Mouse (Mus musculus): ENCODE measurements at regions not wholly inside any gene's neighbourhood (a gene's known extent, or its start where the extent isn't known, plus 50 kb on each side); places are given as distances from the start of the nearest gene placed in this dataset.
"Not testable (repeated sequence)": the region's sequence is repeated elsewhere in the genome, so short reads cannot be mapped to it uniquely, and the experiment has no call there.

GRCm38 (mm10) chr11:20390622-20391021 is 58.1 kb upstream of the Slc1a4 start:
- H3K4me3 ChIP-seq, result no peak overlapping the region
- H3K27ac ChIP-seq (replicated peaks), result no peak overlapping the region
- no peak overlapping the region for H3K9ac ChIP-seq (replicated peaks)
- peaks cover 9% of the 10 kb centered on the region; the same call in 1 of the 2 replicates for H3K9me3 ChIP-seq
- WGBS, result 80% methylated on average over 3 of the region's 3 CpGs
- no peaks in the 10 kb centered on the region for H3K4me1 ChIP-seq
- H3K4me2 ChIP-seq (replicated peaks), result no peak overlapping the region
- H3K27me3 ChIP-seq, result no peaks in the 10 kb centered on the region
- no peak for ATAC-seq (replicated peaks)
- no peaks in the 10 kb centered on the region for H3K36me3 ChIP-seq

DNA sequence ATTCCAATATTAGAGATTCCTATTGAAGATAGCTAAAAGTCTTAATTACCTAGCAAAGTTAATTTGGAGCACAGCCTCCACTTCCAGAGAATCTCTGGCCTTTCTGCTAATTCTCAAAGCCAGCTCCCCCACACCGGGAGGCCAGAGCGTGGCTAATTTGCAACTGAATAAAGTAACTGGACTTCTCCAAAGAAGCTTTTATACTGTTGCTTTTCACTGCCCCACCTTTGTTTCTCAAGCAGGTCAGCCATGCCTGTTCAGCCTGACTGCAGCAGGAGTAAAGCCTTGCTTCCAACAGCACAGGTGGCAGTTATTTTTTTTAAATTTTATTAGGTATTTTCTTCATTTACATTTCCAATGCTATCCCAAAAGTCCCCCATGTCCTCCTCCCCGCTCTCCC is 60.8 kb upstream of the Slc1a4 start:
- H3K9ac ChIP-seq (replicated peaks), result not testable (repeated sequence)

GRCm38 (mm10) chr11:20393807-20394206 is 61.3 kb upstream of the Slc1a4 start:
- H3K4me2 ChIP-seq (replicated peaks); H3K27ac ChIP-seq (replicated peaks); H3K27me3 ChIP-seq; H3K4me1 ChIP-seq; H3K9me3 ChIP-seq; H3K36me3 ChIP-seq; ATAC-seq (replicated peaks); H3K4me3 ChIP-seq; H3K9ac ChIP-seq (replicated peaks): not testable (repeated sequence)
- 87% methylated on average over 3 of the region's 3 CpGs for WGBS

More for the DNA sequence above, 60.8 kb upstream of the Slc1a4 start:
- not testable (repeated sequence) for H3K36me3 ChIP-seq; H3K9me3 ChIP-seq; H3K27ac ChIP-seq (replicated peaks); H3K27me3 ChIP-seq; ATAC-seq (replicated peaks); H3K4me1 ChIP-seq; H3K4me2 ChIP-seq (replicated peaks); H3K4me3 ChIP-seq
- WGBS, result 51% methylated on average over 3 of the region's 3 CpGs

DNA sequence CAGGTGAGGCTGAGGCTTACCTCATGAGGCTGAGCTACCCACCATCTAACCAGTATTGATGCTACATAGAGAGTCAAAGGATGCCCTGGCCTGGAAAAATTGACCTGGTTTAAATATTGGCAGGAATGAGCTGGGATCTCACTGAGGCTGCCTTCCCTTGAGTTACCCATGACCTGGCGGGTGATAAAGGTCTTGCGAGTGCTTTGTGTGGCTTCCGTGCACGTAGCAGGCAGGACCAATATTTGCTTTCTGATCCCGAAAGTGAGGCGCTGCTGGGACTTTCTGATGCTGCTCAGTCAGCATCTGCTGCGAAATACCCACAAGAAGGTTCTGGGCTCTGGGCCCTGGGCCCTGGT is 63.3 kb upstream of the Slc1a4 start:
- no peak for ATAC-seq (replicated peaks)
- Histone ChIP-seq H3K4me1 (peaks cover 14% of the 10 kb centered on the region), H3K4me3 (no peak overlapping the region), H3K9ac (replicated peaks) (no peak overlapping the region), H3K36me3 (no peaks in the 10 kb centered on the region), H3K27ac (replicated peaks) (no peak overlapping the region), H3K4me2 (replicated peaks) (no peak overlapping the region), H3K9me3 (peaks cover 6% of the 10 kb centered on the region; the same call in 1 of the 2 replicates), H3K27me3 (no peaks in the 10 kb centered on the region)
- 86% methylated on average over 7 of the region's 7 CpGs for WGBS

- Histone ChIP-seq H3K4me2 (replicated peaks) (no peak overlapping the region), H3K4me1 (peaks cover 14% of the 10 kb centered on the region), H3K4me3 (no peak overlapping the region), H3K9me3 (peaks cover 1% of the 10 kb centered on the region; the same call in 1 of the 2 replicates), H3K36me3 (no peaks in the 10 kb centered on the region), H3K27ac (replicated peaks) (peak overlapping the region; percentile 37; the same call in 1 of the 2 replicates), H3K9ac (replicated peaks) (no peak overlapping the region), H3K27me3 (no peaks in the 10 kb centered on the region)
- peak; percentile 41 for ATAC-seq (replicated peaks)
- WGBS, result 71% methylated on average over 11 of the region's 11 CpGs
Measured at GRCm38 (mm10) chr11:20396204-20396848, 63.8 kb upstream of the Slc1a4 start.

GRCm38 (mm10) chr11:20396884-20397283 is 64.4 kb upstream of the Slc1a4 start:
- H3K4me2 ChIP-seq (replicated peaks), result no peak overlapping the region
- H3K36me3 ChIP-seq, result no peaks in the 10 kb centered on the region
- no peak overlapping the region for H3K4me3 ChIP-seq
- H3K9me3 ChIP-seq, result no peaks in the 10 kb centered on the region
- no peaks in the 10 kb centered on the region for H3K27me3 ChIP-seq
- H3K4me1 ChIP-seq, result peaks cover 14% of the 10 kb centered on the region
- no peak for ATAC-seq (replicated peaks)
- H3K9ac ChIP-seq (replicated peaks), result no peak overlapping the region
- WGBS, result 39% methylated on average over 3 of the region's 3 CpGs
- H3K27ac ChIP-seq (replicated peaks), result peak overlapping the region; percentile 37; the same call in 1 of the 2 replicates

DNA sequence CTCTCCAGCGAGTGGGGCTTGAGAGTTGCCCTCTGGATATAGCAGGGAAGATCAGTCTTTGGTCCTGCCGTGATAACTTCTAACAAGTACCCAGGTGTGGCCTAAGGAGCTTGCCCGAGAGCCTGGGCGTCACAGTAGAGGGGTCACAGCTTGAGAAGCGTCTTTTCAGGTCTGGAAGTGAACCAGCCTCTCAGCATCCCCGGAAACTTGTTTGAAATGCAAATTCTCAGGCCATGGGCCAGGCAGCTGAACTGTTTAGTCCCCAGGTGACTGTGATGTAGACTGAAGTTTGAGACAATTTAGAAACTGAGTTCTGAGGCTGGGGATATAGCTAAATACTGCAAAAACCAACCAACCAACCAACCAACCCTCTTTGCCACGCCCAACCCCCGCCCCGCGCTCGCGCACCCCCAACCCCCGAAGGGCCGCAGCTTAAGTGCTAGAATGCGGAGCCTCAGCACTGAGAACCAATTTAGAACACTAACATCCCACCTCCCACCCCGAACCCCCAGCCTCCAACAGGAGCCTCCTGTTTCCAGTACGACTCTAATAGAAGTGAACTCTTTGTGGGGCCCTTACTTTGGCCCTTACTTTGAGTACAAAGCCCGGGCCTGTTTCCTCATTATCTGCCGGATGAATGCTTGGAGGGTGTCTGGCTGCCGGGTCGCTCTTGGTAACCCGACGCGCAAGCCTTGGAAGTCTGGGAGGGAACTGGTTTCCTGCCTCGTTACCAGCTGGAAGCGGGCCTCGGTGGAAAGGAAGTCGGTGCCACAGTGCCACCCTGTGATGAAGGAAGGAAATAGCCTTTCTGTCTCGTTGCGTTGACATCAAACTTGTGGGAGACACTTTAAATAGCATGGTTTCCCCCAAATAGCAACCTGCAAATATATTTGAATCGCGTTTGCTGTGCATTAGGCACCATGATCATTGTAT is 68.1 kb upstream of the Slc1a4 start:
- H3K9me3 ChIP-seq, result no peaks in the 10 kb centered on the region
- no peaks in the 10 kb centered on the region for H3K36me3 ChIP-seq
- no peaks in the 10 kb centered on the region for H3K27me3 ChIP-seq
- peak overlapping the region; percentile 29; the same call in 1 of the 2 replicates for H3K27ac ChIP-seq (replicated peaks)
- WGBS, result 4% methylated on average over 32 of the region's 32 CpGs
- peak overlapping the region; percentile 29 for H3K4me3 ChIP-seq
- peaks cover 14% of the 10 kb centered on the region for H3K4me1 ChIP-seq
- peak overlapping the region; percentile 44 for H3K4me2 ChIP-seq (replicated peaks)
- H3K9ac ChIP-seq (replicated peaks), result no peak overlapping the region
- peak; percentile 91 for ATAC-seq (replicated peaks)

GRCm38 (mm10) chr11:20403456-20403855 is 70.9 kb upstream of the Slc1a4 start:
- Histone ChIP-seq H3K4me2 (replicated peaks) (no peak overlapping the region), H3K9ac (replicated peaks) (no peak overlapping the region), H3K27ac (replicated peaks) (no peak overlapping the region), H3K36me3 (no peaks in the 10 kb centered on the region), H3K4me3 (no peak overlapping the region), H3K4me1 (peaks cover 5% of the 10 kb centered on the region; the same call in 1 of the 2 replicates), H3K27me3 (no peaks in the 10 kb centered on the region), H3K9me3 (no peaks in the 10 kb centered on the region)
- 62% methylated on average over 3 of the region's 3 CpGs for WGBS
- no peak for ATAC-seq (replicated peaks)

DNA sequence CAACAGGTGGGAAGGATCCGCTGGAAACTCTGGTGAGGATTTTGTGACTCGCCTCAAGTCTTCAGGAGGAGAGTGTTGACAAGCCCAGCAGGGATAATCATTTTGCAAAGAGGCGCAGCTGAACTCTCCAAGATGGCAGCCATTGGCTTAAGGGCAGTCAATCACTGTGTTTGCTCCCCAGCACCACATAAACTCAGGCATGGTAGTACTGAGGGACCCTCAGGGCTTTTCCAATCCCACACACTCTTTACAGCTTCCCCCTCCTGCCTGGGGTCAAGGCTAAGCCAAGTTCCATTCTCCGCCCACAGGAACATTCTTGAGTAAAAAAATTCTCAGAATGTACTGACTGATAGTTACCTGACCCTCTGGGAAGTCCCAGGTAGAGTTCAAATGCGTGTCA is 72.0 kb upstream of the Slc1a4 start:
- 88% methylated on average over 5 of the region's 5 CpGs for WGBS
- no peak overlapping the region for H3K4me3 ChIP-seq
- H3K36me3 ChIP-seq, result no peaks in the 10 kb centered on the region
- H3K27me3 ChIP-seq, result no peaks in the 10 kb centered on the region
- no peak overlapping the region for H3K27ac ChIP-seq (replicated peaks)
- H3K4me2 ChIP-seq (replicated peaks), result no peak overlapping the region
- H3K9me3 ChIP-seq, result no peaks in the 10 kb centered on the region
- ATAC-seq (replicated peaks), result no peak
- H3K9ac ChIP-seq (replicated peaks), result no peak overlapping the region
- peaks cover 5% of the 10 kb centered on the region; the same call in 1 of the 2 replicates for H3K4me1 ChIP-seq

DNA sequence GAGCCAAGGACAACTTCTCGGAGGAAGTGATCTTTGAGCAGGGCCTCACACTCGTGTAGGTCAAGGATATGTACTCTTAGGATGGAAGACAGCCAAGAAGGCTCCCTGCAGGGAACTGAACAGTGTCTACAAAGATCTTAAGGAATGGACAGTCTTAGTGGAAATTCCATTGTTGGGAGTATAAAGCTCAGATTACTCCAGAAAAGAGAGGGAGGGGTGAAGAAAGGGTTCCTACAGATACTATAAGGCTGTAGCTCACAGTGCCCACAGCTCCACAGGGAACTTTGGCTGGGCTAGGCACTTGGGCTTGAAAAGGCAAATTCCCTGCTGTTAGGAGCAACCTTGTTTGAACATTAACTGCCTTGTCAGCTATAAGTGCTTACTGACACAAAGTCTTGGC is 85.6 kb upstream of the Slc1a4 start:
- Histone ChIP-seq H3K9me3 (0 out of 2 replicates have a peak, but pooled peaks cover 3% of the 10 kb centered on the region), H3K4me3 (no peak overlapping the region), H3K27ac (replicated peaks) (no peak overlapping the region), H3K4me2 (replicated peaks) (no peak overlapping the region), H3K27me3 (no peaks in the 10 kb centered on the region), H3K36me3 (no peaks in the 10 kb centered on the region), H3K4me1 (no peaks in the 10 kb centered on the region), H3K9ac (replicated peaks) (no peak overlapping the region)
- ATAC-seq (replicated peaks), result no peak
- WGBS, result 76% methylated on average over 2 of the region's 2 CpGs

GRCm38 (mm10) chr11:20420876-20421275 is 88.4 kb upstream of the Slc1a4 start:
- Histone ChIP-seq H3K36me3 (no peaks in the 10 kb centered on the region), H3K27ac (replicated peaks) (no peak overlapping the region), H3K4me3 (no peak overlapping the region), H3K4me1 (no peaks in the 10 kb centered on the region), H3K27me3 (no peaks in the 10 kb centered on the region), H3K9me3 (no peaks in the 10 kb centered on the region), H3K4me2 (replicated peaks) (no peak overlapping the region), H3K9ac (replicated peaks) (no peak overlapping the region)
- 88% methylated on average over 4 of the region's 4 CpGs for WGBS
- ATAC-seq (replicated peaks), result no peak

GRCm38 (mm10) chr11:20436057-20436456 is 103.5 kb upstream of the Slc1a4 start:
- H3K9ac ChIP-seq (replicated peaks), result no peak overlapping the region
- no peak overlapping the region for H3K4me3 ChIP-seq
- H3K27ac ChIP-seq (replicated peaks), result no peak overlapping the region
- H3K36me3 ChIP-seq, result no peaks in the 10 kb centered on the region
- WGBS, result 86% methylated on average over 9 of the region's 9 CpGs
- H3K4me1 ChIP-seq, result no peaks in the 10 kb centered on the region
- ATAC-seq (replicated peaks), result no peak
- no peaks in the 10 kb centered on the region for H3K27me3 ChIP-seq
- no peak overlapping the region for H3K4me2 ChIP-seq (replicated peaks)
- no peaks in the 10 kb centered on the region for H3K9me3 ChIP-seq

Data from forebrain, embryonic 15.5 days (tissue).